Mouse (Mus musculus) E14TG2a.4 (cell line): ENCODE data around the gene Hexim2.

ENCODE experiments used
- H3K27me3 ChIP-seq: 2 replicates; pipeline ENCODE4 v1.6.1; 2014; ENCODE audit warnings: low read length, control low read depth; ENCODE audit not compliant: insufficient read depth
- H3K36me3 ChIP-seq: 2 replicates; pipeline ENCODE4 v1.6.1; 2014; ENCODE audit warnings: low read length, control low read depth; ENCODE audit not compliant: insufficient read depth
- H3K4me1 ChIP-seq: replicated peaks from 2 replicates; pipeline ENCODE4 v1.6.1; 2014; ENCODE audit warnings: low read depth, low read length, control low read depth
- H3K4me3 ChIP-seq: replicated peaks from 2 replicates; pipeline ENCODE4 v1.5.1; 2014; ENCODE audit warnings: mild to moderate bottlenecking, low read length
- H3K9me3 ChIP-seq: 2 replicates; pipeline ENCODE4 v1.6.1; 2014; ENCODE audit warnings: low read length, control low read depth
- CTCF ChIP-seq: conservative IDR thresholded peaks from 2 replicates; pipeline ENCODE4 v1.5.1; 2014; ENCODE audit warnings: low read length
- NANOG ChIP-seq: IDR thresholded peaks from 2 replicates; pipeline ENCODE4 v1.6.1; 2014; ENCODE audit warnings: borderline replicate concordance, low read length, mixed read lengths
- POU5F1 ChIP-seq: IDR thresholded peaks from 2 replicates; pipeline ENCODE4 v1.6.1; 2014; ENCODE audit warnings: low read length, borderline replicate concordance

Hexim2 gene

GRCm38 (mm10) chr11:103099352-103099940, 32.8 kb upstream of the Hexim2 start:
- Histone ChIP-seq H3K36me3 (no peaks in the 10 kb centered on the region), H3K4me1 (peaks cover 92% of the 10 kb centered on the region), H3K4me3 (no peak overlapping the region), H3K9me3 (no peaks in the 10 kb centered on the region), H3K27me3 (peaks cover 46% of the 10 kb centered on the region)
- no peak for TF ChIP-seq CTCF
- TF ChIP-seq POU5F1 = no peak
- TF ChIP-seq NANOG = no peak

- TF ChIP-seq POU5F1 (no peak), CTCF (no peak), NANOG (no peak)
- Histone ChIP-seq H3K4me3 (peak overlapping the region; percentile 82; the same call in 1 of the 2 replicates), H3K27me3 (peaks cover 48% of the 10 kb centered on the region), H3K9me3 (no peaks in the 10 kb centered on the region), H3K36me3 (peaks cover 8% of the 10 kb centered on the region; the same call in 1 of the 2 replicates), H3K4me1 (peaks cover 92% of the 10 kb centered on the region)
Observed at GRCm38 (mm10) chr11:103100361-103100760, 31.9 kb upstream of the Hexim2 start.

- Histone ChIP-seq H3K36me3 (peaks cover 15% of the 10 kb centered on the region; the same call in 1 of the 2 replicates), H3K4me1 (peaks cover 92% of the 10 kb centered on the region), H3K4me3 (peak within 1 kb of the TSS; percentile 82), H3K9me3 (no peaks in the 10 kb centered on the region), H3K27me3 (peaks cover 48% of the 10 kb centered on the region)
- no peak for TF ChIP-seq POU5F1
- TF ChIP-seq NANOG = no peak
- no peak for TF ChIP-seq CTCF
Observed at GRCm38 (mm10) chr11:103101481-103101865, 30.8 kb upstream of the Hexim2 start, which contains the start of the genes Plcd3 and Acbd4. Plcd3 (minus strand) TSS chr11:103101658. Acbd4 (plus strand) TSS chr11:103101682.

DNA sequence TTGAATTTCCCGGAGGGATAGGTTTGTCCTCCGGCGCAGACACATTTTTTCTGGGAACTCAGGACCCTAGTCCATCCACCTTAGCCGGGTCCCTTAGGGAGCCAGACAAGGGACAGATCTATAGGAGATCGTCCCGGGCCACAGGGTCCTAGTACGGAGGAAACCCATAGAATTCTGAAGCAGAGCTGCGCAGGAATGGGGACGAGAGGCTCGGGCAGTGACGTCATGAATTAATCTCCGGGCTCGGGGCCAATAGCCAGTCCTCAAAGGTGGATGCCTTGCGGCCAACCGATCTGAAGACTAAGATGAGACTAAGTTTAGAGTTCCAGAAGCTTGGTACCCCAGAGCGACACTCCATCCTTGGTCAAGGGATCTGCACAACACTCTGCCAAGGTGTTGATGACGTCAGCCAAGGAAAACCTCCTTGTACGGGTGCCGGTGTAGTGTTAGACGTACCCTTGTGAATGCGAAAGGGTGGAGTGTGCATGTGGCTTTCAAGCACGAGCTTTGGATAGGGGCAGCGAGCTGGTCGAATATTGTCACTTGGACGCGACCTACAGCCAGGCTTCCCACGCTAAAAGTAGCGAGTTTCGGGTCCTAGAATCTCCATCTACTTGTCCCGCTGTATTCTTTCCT, 30.2 kb upstream of the Hexim2 start:
- Histone ChIP-seq H3K4me1 (peaks cover 91% of the 10 kb centered on the region), H3K4me3 (peak overlapping the region; percentile 82), H3K9me3 (no peaks in the 10 kb centered on the region), H3K36me3 (peaks cover 19% of the 10 kb centered on the region; the same call in 1 of the 2 replicates), H3K27me3 (peaks cover 48% of the 10 kb centered on the region)
- TF ChIP-seq NANOG (no peak), CTCF (no peak), POU5F1 (no peak)

GRCm38 (mm10) chr11:103102725-103103349, 29.4 kb upstream of the Hexim2 start:
- Histone ChIP-seq H3K9me3 (no peaks in the 10 kb centered on the region), H3K4me1 (peaks cover 88% of the 10 kb centered on the region), H3K36me3 (peaks cover 20% of the 10 kb centered on the region; the same call in 1 of the 2 replicates), H3K4me3 (peak overlapping the region; percentile 82), H3K27me3 (peaks cover 48% of the 10 kb centered on the region)
- TF ChIP-seq CTCF (peak; percentile 71), NANOG (no peak)

DNA sequence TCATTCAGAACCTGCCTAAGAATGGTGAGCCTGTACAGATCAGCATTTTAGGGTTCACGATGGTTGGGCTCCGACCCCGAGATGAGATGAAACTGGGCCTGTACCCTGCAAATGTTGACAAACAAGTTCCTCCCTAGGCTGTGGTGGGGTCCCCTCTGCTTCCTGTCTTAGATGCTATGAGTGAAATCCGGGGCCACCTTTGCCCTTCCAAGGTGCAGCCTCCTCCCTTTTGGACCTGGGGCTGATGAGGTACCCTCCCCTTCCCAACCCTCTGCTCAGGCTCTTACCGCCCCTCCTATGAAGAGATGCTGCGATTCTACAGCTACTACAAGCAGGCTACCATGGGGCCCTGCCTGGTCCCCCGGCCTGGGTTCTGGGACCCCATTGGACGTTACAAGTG, 28.6 kb upstream of the Hexim2 start:
- H3K9me3 ChIP-seq = no peaks in the 10 kb centered on the region
- peaks cover 26% of the 10 kb centered on the region; the same call in 1 of the 2 replicates for H3K36me3 ChIP-seq
- TF ChIP-seq CTCF (no peak), POU5F1 (no peak), NANOG (no peak)
- peaks cover 43% of the 10 kb centered on the region for H3K27me3 ChIP-seq
- peaks cover 80% of the 10 kb centered on the region for H3K4me1 ChIP-seq
- peak overlapping the region; percentile 77 for H3K4me3 ChIP-seq

- H3K9me3 ChIP-seq = no peaks in the 10 kb centered on the region
- H3K4me3 ChIP-seq = peak overlapping the region; percentile 21; the same call in 1 of the 2 replicates
- H3K27me3 ChIP-seq = peaks cover 37% of the 10 kb centered on the region
Observed at GRCm38 (mm10) chr11:103104469-103104868, 27.8 kb upstream of the Hexim2 start.

DNA sequence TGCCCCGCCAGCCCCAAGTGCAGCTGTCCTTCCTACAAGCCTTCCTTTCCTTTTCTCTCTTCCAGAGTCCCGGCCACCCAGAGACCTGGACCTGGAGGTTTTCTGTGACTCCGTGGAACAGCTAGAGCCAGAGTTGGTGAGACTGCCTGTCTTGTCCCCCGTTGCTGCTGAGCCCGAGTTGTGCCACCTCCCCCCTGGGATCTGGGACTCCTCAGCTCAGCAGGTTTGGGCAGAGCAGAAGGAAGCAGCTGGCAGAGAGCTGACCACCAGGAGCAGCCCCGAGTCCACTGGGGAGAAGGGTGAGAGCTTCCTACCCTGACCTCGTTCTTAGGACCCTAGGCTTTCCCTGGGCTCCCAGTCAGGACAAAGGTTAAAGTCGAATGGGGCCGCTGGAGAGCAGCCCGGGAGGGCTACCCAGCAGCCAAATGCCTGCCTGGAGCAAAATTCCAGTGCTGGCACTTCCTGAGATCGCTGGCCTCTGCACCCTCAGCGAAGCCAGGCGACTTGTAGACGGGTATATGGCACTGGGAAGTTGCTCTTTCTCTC, 27.0 kb upstream of the Hexim2 start:
- Histone ChIP-seq H3K36me3 (peaks cover 37% of the 10 kb centered on the region), H3K4me3 (0 out of 2 replicates have a peak overlapping the region, but pooled peaks have one; percentile 4), H3K9me3 (no peaks in the 10 kb centered on the region), H3K27me3 (peaks cover 29% of the 10 kb centered on the region), H3K4me1 (peaks cover 77% of the 10 kb centered on the region)
- TF ChIP-seq POU5F1 (no peak), CTCF (no peak), NANOG (no peak)

More at GRCm38 (mm10) chr11:103104469-103104868, 27.8 kb upstream of the Hexim2 start:
- Histone ChIP-seq H3K36me3 (peaks cover 34% of the 10 kb centered on the region), H3K4me1 (peaks cover 76% of the 10 kb centered on the region)
- no peak for TF ChIP-seq NANOG
- no peak for TF ChIP-seq CTCF
- no peak for TF ChIP-seq POU5F1
